Mouse (Mus musculus) v-Abl transformed pro-B cells (cell line): ENCODE results near the gene Sspo.

Source experiments
- in situ Hi-C, 2 experiments: fragments of 400-800 bp; cut with MboI; formaldehyde crosslinking; loops; one replicate each; pipeline ENCODE4 v1.15.1; 2025; ENCODE audit not compliant: unreplicated experiment in 2 of 2

The Sspo gene

DNA sequence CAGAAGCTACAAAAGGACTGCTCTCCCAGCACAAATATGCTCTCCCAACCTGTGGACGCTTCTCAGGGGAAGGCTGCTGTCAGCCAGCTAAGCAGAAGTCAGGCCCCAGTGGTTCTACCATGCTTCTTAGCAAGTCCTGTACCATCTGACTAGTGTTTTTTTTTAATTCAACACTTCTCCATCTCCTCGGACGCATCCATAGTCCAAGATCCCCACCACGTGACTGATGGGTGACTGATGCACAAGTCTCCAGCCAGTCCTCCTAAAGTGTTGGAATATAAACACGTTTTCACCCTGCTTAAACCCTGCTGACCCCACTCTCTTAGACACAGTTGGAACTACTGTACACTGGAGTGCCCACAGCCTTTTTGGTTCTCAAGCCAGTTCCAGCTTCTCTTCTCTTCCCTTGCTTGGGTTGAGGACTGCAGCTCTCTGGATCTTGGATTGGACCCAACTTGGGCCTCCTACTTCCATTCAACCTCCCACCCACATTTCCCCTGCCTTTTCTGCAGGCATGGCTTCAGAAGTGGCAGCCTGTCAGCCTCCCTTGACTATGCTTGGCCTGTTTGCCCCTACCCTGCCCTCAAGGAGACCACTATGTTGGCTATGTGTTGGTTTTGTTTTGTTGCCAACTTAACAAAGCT lies 12.2 kb upstream of the Sspo start:
- in situ Hi-C loops: no loop called here

DNA sequence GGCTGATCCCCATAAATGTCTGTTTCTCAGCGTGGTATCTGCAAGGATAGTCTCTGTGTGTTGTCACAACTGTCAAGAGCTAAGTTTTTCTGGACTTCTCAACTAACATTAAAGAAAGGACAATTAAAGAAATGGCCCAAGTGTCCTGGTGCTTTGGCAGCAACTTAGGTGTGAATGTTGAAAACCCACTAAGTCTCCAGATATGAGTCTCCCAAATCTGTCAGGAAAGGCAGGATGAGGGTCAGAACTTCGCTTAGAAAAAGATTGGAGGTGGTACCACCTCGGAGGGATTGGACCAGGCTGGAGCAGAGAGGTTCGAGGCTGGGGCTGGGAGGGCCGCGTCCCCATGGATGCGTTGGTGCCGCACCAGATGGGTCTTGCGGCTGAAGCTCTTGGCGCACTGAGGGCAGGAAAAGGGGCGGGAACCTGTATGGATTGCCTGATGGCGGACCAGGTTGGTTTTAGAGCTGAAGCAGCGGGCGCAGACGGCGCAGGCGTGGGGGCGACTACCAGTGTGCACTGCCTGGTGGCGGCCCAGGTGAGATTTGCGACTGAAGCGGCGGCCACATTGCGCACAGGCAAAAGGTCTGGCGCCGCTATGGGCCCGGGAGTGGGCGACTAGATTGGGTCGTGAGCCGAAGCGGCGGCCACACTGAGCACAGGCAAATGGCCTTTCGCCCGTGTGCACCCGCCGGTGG lies 10.2 kb upstream of the Sspo start:
- in situ Hi-C loops: no loop called here

DNA sequence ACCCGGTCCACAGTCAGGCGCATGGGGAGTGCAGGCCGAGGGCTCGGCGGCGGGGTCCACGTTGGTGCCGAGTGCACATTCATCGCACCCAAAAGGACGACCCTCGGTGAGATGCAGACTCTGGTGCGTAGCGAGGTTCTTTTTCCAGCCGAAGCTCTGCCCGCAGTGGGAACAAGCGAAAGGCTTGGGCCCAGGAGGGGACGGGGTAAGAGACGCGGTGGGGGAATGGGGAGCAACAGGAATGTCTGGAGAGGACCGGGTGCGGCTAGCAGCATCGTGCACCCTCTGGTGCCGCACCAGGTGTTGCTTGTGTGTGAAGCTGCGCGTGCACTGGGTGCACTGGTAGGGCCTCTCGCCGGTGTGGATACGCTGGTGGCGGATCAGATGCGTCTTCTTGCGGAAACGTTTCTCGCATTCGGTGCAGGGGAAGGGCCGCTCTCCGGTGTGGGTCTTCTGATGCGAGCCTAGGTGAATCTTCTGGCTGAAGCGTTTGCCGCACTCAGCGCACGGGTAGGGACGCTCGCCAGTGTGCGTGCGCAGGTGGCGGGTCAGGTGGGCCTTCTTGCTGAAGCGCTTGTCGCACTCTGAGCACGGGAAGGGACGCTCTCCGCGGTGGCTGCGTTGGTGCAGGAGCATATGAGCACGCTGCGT lies 9.4 kb upstream of the Sspo start:
- in situ Hi-C loops: no loop called here

DNA sequence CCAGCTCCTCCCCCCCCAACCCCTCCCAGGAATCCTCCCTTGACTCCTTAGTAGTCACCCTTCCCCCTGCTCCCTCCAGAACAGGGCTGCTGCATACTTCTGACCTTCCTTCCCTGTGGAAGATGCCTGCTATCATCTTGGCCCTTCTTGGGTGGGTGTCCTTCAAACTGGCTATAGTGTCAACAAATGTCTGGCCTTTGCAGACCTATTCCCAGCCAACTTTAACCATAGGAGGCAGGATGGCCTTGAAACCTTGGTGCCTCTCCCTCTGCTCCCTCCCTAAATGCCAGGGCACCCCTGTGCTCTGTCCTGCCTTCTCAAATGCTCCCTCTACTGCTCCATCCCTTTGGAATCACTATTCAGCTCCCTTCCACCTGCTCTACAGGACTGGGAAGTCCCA lies 8.4 kb upstream of the Sspo start:
- in situ Hi-C loops: no loop called here

DNA sequence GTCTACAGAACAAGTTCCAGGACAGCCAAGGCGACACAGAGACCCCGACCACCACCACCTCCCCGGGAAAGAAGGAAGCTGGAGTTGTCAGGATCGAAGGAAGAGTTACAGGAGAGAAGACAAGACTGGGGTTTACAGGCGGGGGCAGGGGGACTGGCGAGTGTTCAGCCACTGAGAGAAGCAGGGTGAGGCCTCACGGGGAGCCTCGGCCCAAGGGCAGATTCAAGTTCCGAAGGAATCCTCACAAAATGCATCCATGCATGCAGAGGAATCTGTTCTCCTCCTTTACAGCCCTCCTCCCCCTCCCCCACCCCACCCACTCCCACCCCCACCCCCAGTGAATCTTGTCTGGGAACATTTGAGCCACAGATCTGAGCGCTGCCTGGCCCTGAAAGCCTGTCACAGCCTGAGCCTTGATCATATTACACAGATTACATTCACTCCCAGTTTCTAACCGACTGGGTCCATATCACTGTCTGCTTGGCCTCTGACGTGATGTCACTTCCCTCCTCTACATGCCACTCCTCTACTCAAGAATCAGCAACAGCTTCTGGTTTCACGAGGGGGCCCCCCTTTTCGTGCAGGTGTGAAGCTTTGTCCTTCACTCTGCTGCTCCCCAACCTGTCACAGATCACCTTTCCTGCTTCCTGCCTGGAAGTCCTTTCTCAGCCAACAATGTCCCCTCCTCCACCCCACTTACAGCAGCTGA lies 7.6 kb upstream of the Sspo start:
- in situ Hi-C loops: no loop called here

DNA sequence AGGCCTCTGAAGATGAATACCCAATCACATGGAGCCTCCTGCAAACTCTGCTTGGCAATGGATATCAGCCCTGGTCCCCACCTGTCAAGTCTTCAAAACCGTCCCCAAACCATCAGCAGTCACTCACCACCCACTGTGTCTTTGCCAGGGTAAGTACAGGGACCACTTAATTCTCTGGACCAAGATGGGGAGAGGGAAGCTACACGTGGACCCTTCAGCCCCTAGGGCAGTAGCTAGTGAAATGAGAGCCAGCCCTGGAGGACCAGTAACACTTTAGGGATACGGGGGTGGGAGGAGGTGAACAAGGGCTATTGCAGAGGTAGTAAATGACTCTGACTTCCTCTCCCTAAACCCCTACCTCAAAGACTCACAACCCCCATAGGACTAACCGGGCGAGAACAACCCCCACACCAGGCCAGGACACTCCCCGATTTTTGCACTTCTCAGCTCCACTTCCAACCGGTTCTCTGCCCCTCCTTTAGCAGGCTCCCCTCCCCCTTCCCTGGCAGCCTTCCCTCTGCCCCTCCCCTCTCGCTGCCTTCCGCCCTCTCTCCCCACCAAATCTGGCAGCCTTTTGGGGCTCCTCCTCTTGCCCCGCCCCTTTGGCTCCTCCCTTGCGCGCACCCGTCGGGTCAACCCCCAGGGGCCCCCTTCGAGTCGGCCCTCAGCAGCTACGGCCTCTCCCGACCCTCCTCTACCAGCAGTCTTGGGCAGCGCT lies 4.3 kb upstream of the Sspo start:
- in situ Hi-C loops: no loop called here

DNA sequence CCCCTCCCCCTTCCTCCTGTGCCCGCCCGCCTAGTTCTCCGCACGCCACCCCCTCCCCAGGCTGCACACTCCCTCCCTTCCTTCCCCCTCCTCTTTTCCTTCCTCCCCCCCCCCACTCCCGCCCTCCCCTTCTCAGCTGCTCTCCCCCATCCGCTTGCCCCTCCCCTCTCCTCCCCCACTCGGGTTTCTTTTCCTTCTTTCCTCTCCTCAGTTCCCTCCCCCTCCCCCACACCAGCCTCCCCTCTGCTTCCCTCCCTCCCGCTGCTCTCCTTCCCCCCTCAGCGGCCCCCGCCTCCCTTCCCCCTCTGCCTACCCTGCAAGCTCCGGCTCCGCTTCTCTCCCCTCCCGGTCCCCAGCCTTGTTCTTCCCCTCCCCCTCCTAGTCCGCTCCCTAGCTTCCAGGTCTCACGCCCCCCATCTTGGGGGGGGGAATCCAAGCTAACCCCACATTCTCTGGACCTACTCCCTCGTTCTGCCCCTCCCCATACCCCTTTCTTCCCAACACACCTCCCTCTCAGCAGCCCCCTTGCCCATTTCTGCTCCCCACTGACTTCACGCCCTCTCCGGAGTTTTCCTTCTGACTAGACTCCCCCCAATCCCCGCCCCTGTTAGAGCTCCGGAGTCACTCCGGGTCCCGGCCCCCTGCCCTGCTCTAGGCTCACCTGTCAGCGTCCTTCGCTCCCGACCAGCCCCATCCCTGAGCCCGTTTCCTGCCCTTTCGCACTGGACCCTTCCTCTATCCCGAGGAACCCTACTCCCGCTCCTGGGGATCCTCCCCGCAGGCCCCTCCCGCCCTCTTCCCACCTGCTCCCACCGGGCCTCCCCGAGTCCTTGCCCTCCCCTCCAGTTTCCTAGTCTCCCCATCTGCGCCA lies 3.5 kb upstream of the Sspo start:
- in situ Hi-C loops: no loop called here

DNA sequence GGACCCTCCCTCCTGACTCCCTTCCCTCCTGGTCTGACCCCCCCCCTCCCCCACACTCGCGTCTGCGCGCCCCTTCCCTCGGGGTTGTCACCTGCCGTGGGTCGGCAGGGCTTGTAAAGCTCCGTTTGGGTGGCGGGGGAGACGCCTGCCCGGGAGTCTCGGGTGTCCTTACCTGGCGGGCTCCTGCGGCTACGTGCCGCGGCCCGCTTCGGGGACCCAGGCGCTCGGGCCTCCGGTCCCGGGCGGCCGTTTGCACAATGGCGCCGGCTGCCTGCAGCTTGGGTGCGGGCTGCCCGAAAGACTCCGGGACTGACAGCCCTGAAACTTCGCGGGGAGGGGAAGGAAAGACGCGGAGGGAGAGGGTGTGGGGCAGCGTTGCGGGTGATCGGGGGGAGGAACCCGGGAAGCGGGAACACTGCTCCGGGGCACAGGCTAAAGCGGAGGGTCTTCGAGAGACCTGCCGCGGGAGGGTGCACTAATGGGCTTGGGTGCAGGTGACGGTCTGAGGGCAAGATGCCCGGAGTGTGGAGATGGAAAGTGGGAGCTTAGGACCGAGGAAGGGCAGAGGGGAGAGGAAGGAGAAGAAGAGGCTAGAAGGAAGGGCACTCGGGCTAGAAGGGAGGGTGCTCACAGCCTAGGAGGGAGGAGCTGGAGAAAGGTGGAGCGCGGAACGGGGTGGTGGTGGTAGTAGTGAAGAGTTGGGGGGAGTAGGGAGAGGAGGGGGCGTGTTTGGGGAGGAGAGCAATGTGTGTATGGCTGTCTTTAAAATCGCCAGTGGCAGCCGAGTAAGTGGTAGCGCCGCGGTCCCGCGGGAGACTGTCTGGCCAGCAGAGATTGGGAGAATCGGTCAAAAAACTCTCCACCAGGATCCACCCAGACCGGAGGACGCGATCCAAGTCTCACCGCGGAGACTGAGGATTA lies 2.6 kb upstream of the Sspo start, which contains the start of gene Zfp467:
TSS of gene Zfp467 (minus strand) at position 645 of the 921 bp plus-strand sequence.
- in situ Hi-C loops: no loop called here

DNA sequence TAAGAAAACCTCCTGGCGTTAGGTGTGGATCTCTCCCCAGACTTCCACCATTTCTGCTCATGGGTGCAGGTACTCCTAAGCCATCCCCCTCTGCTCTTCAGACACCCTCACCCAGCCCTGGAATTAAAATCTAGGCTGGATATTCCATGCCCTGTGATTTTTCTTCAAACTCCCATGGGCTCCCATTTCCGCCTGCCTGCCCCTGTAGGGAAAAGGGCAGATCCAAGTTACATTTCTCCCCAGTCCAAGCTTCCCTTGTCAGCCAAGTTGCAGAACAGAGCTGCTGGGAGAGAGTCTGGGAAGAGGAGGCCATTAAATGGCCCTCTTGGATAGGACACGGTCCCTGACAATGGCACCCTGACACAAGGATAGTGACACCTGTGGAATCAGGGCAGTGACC lies 1.8 kb upstream of the Sspo start:
- in situ Hi-C loops: no loop called here

DNA sequence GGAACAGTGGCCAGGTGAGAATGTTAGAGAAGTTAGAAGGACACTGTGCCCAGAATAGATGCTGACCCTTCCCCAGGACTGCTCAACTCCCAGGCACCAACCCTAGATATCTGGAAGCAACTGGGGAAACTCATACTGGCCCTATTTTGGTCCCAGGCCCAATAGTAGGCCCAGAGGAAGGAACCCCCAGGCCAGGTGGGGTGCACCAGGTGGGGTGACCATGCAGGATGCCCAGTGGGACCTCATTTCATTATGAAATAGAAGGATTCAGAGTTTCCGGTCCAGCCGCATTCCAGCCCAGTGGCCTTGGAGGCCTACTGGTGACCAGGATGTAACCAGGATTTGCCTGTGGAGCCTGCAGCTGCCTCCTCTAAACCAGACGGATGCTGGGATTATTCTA lies 1.1 kb upstream of the Sspo start:
- in situ Hi-C loops: no loop called here

DNA sequence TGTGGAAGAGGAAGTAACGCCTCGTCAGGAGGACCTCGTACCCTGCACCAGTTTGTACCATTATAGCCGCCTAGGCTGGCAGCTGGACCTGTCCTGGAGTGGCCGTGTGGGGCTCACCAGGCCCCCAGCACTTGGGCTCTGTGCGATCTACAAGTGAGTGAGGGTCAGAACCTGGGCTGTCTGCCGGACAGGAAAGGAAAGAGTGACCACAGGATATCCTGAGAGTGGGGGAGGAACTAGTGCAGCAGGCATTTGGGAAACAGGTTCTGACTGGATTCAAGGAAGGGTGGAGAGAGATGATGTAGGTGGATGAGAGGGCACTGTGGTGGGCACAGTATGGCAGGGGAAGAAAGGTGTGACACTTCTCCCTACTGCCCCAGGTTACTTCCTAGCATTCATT lies 498 bp downstream of the Sspo start:
- in situ Hi-C loops: no loop called here

DNA sequence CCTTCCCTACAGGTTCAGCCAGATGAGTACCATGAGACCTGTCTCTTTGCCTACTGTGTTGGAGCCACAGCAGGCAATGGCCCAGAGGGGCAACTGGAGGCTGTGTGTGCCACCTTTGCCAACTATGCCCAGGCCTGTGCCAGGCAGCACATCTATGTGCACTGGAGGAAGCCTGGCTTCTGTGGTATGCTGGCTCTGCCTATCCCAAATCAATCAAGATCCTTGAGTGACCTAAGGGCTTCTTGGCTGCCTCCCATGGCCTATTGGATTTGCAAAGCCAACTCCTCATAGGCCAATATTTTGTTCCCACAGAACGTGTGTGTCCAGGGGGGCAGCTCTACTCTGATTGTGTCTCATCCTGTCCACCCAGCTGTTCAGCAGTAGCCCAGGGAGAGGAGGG lies 4.1 kb downstream of the Sspo start:
- in situ Hi-C loops: no loop called here

DNA sequence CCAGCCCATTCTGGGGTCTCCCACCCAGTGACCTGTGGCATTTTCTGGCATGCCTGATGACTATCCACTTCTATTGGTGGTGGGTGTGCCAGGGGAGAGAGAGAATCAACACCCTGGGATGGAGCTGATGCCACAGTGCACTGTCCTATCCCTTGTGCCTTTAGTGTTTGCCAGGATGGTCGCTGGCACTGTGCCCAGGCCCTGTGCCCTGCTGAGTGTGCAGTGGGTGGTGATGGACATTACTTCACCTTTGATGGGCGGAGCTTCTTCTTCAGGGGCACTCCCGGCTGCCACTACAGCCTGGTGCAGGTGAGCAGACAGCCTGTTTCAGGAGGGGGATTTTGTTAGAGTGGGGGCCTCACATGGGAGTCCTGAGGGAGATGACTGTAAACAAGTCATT lies 4.7 kb downstream of the Sspo start:
- in situ Hi-C loops: no loop called here

DNA sequence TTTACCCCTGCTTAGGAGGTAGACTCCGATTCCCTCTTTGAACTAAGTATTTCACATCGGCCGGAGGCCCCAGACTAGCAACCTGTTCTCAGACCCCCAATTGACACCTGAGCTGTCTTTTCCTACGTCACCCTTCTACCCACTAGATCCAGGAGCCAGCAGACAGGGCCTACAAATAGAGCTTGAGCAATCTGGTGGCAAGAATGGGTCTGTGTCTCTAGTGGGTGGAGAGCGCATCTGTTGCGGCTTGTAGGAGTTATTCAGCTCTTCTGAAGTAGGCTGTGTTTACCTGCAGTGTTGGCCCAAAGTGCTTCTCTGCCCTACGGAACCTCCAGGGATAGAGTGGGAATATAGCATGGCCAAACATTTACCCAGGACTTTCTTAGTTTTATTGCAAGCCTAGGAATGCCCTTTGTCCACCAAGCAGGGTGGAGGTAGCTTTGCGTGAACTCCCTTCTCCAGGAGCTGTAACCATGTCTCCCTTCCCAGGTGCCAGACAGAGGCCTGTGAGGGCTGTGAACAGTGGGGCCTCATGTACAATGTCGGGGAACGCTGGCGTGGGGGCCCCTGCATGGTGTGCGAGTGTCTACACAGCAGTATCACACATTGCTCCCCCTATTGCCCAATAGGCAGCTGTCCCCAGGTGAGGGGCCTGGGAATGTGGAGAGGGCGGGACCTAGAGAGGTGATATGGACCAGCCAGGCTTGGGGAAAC lies 17.1 kb downstream of the Sspo start:
- in situ Hi-C loops: no loop called here

DNA sequence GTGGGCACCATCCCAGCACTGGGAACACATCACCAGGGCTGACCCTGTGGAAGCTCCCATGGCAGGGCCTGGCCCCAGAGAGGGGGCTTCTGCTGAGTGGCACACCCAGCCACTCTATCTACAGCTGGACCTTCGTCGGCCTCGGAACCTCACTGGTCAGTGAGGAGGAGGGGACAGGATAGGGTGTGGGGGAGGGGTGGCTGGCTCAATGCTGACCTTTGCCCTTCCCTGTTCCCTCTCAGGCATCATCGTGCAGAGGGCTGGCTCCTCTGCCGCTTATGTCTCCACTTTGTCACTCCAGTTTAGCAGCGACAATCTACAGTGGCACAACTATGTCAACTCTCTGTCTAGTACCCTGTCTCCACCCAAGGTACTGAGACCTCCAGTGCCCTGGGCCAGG lies 18.7 kb downstream of the Sspo start:
- in situ Hi-C loops: no loop called here

DNA sequence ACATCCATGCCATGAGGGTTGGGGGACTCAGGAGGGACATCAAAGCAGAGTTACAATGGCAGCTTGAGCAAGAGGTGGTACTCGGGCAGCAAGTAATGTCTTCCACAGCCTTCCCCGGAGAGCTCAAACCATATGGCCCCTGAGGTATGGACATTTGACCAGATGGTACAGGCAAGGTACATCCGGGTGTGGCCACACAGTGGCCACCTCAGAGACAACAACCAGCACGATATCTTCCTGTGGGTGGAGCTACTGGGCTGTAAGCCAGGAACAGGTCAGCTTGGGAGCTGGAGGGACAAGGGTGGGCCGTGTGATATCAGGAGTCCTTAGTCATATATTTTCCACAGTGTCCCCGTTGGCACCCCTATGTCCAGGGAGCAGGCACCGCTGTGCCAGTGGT lies 19.5 kb downstream of the Sspo start:
- in situ Hi-C loops: no loop called here

DNA sequence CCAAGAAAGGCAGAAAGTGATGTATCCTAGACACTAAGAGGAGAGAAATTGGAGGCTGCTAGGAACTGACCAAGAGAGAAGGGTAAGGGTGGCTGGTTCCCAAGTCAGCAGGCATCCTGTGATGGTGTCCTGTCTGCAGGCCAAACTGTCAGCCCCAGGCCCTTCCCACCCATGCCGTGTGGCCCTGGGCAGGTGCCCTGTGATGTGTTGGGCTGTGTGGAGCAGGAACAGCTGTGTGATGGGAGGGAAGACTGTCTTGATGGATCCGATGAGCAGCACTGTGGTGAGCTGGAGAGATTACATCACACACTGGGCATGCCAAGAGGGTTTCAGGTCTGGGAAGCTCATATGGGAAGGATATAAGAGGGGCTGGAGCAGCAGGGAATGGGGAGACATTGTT lies 22.7 kb downstream of the Sspo start:
- in situ Hi-C loops: no loop called here

DNA sequence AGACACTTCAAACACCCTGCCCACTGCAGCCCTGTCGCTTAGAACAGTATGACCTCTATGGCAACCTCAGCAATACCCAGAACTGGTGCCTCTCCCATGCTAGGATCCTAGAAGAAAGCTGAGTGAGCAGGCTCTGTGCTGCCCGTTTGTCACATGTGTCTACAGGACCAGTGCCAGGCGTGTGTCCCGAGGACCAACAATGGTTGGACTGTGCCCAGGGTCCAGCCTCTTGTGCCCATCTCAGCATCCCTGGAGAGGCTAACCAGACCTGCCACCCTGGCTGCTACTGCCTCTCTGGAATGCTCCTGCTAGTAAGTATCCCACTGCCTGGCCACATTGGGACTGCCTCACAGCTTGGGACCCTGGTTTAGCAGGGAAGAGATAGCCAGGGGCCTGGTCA lies 30.4 kb downstream of the Sspo start:
- in situ Hi-C loops: no loop called here
